Mouse (Mus musculus) gastrocnemius, adult 8-10 months (tissue): ENCODE data around the gene Gpha2. TPM values are rescaled to one million over a fixed set of nuclear protein-coding genes. Genes with fewer than 3 reads are reported as not detected.

ENCODE experiments used
- DNase-seq, 2 experiments: peaks; one replicate each; pipeline ENCODE4 v3.0.0; 2022; ENCODE audit warnings: low spot score in 2 of 2
- microRNA-seq: library from miRNA; unstranded; fragments of <30 nt; microRNA quantifications from one replicate; pipeline ENCODE4 v1.2.0, GENCODE M21; 2022
- total RNA-seq, 4 experiments: library from RNA; stranded (reverse); gene quantifications; 2 replicates each; pipeline ENCODE4 v1.2.4; 2022

Gene Gpha2
- total RNA-seq, 4 experiments from 2014 or later, result not detected

DNA sequence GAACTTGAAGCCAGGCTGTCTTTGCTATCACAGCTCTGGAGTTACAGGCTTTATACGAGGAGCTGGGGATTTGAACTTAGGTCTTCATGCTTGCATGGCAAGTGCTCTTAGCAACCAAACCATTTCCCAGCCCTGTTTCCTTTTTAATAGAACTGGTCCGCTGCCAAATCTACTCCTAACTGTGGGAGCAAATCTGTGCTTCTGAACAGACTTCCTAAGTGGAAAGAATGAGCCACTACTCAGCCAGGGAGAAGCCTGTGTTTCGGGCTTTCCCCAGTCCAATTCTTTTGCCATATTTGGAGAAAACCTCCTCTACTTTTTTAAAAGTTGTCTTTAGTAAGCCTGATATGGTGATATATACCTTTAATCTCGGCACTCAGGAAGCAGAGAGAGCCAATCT, 46.6 kb downstream of the Gpha2 start:
- no peak for DNase-seq

- DNase-seq, result no peak
These were observed 47.4 kb downstream of the Gpha2 start for GRCm38 (mm10) chr19:6273592-6273991.

DNA sequence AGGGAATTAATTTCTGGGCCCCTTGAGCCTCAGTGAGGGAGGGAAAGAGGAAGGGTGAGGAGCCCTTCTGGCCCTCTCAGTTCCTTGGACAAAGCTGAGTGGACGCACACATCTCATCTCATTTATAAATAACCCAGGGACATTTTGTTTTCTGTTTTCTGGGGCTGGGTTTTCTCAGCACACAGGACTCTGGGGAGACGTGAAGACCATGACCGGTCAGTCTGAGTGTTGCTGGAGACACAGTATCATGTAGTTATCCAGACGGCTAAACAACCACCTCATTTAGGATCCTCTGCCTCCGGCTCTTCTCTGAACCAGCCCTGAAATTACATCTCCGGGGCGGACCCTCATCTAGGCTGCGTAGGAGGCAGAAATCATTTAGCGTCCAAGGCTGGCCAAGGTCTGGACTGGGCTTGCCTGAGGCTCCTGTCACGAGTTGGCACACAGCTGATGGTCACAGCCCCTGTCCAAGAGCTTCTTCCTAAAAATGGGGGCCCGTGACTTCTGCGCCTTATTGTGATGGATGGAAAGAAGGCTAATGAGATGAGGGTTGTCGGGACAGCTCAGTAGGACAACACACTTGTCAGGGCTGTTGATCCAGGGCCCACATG, 47.9 kb downstream of the Gpha2 start:
- DNase-seq, result no peak

DNA sequence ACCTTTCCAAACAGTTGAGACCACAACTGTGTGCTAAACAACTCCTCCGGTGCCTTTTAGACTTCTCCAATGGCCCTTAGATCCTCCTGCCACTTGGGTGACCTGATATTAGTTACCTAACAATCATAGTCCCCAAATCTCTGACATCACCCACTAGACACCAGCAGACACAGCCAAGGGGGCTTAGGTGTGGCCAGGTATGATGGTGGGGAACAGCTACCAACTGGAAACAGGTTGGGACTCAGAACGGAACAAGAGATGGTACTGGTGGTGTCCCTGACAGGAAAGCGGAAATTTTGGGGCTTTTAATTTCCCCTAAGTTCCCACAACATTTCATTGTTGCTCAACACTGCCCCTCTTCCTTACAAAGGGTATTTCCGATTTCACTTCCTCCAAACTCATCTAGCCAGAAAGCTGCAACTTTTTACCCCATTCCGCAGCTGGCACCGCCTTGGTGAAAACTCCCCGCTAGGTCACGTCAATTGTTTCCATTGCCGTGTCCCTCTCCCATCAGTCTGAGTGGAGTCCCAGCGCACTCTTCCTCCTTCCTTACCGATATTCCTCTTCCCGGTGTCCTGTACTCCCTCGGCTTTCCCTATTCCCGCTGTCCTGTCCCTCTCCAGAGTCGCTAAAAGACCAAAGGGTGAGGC, 49.7 kb downstream of the Gpha2 start:
- no peak for DNase-seq

- DNase-seq, result peak; percentile 99
These were observed 50.5 kb downstream of the Gpha2 start, which contains the start of gene Ehd1 for GRCm38 (mm10) chr19:6276426-6277421. Ehd1 (plus strand) TSS chr19:6276725.

Small RNA genes within 50 kb of the gene (microRNA-seq; reads per million reads assigned to microRNA genes)
- gene Mir192 (25.8 reads per million, percentile 26 among the genes with 10 or more reads in this experiment), gene Mir194-2 (16.6 reads per million, percentile 14 among the genes with 10 or more reads in this experiment)

Other genes starting within 250 kb of the Gpha2 start
- gene Slc22a20, start 240.2 kb upstream of the Gpha2 start, total RNA-seq, result not detected
- 100 to 1,000 TPM in 1 of 4 experiments, 10 to 100 TPM in 3; 85.0 to 113 (median 89.0) TPM for gene Capn1, start 210.5 kb upstream of the Gpha2 start, total RNA-seq
- 10 to 100 TPM; 14.5 to 19.6 (median 18.7) TPM for gene Syvn1, start 179.8 kb upstream of the Gpha2 start, total RNA-seq
- 10 to 100 TPM; 21.2 to 23.0 (median 22.3) TPM for gene Mrpl49, start 168.6 kb upstream of the Gpha2 start, total RNA-seq
- gene Fau, start 168.5 kb upstream of the Gpha2 start, total RNA-seq, result 100 to 1,000 TPM; 428 to 532 (median 479) TPM
- 10 to 100 TPM; 10.2 to 11.3 (median 11.0) TPM for gene Znhit2, start 165.2 kb upstream of the Gpha2 start, total RNA-seq
- gene Tm7sf2, start 158.0 kb upstream of the Gpha2 start, total RNA-seq, result 1 to 10 TPM; 2.5 to 5.5 (median 4.0) TPM
- 10 to 100 TPM; 17.0 to 23.5 (median 20.4) TPM for gene Vps51, start 149.1 kb upstream of the Gpha2 start, total RNA-seq
- not detected for gene Tmem262, start 146.3 kb upstream of the Gpha2 start, total RNA-seq
- gene Gm28374, start 144.1 kb upstream of the Gpha2 start, total RNA-seq, result not detected
- gene Zfpl1, start 141.4 kb upstream of the Gpha2 start, total RNA-seq, result 10 to 100 TPM; 11.0 to 15.0 (median 11.7) TPM
- gene Cdca5, start 141.4 kb upstream of the Gpha2 start, total RNA-seq, result not detected
- gene AC131692.1, start 132.0 kb upstream of the Gpha2 start, total RNA-seq, result not detected
- gene Naaladl1, start 120.6 kb upstream of the Gpha2 start, total RNA-seq, result not detected
- gene Sac3d1, start 107.7 kb upstream of the Gpha2 start, total RNA-seq, result 10 to 100 TPM in 3 of 4 experiments, 1 to 10 TPM in 1; 8.8 to 11.4 (median 11.3) TPM
- 10 to 100 TPM in 2 of 4 experiments, 1 to 10 TPM in 2; 8.0 to 10.9 (median 9.7) TPM for gene Snx15, start 98.1 kb upstream of the Gpha2 start, total RNA-seq
- gene Batf2, start 85.4 kb upstream of the Gpha2 start, total RNA-seq, result under 1 TPM; 0.24 to 0.44 (median 0.41) TPM
- gene Arl2, start 84.8 kb upstream of the Gpha2 start, total RNA-seq, result 10 to 100 TPM; 68.5 to 81.8 (median 69.9) TPM
- gene Majin, start 42.0 kb upstream of the Gpha2 start, total RNA-seq, result not detected
- 10 to 100 TPM; 34.2 to 39.2 (median 36.4) TPM for gene Ppp2r5b, start 9.5 kb downstream of the Gpha2 start, total RNA-seq
- gene Atg2a, start 15.3 kb downstream of the Gpha2 start, total RNA-seq, result 10 to 100 TPM; 16.5 to 18.9 (median 18.6) TPM
- 10 to 100 TPM; 24.1 to 29.2 (median 26.5) TPM for gene Ehd1, start 50.3 kb downstream of the Gpha2 start, total RNA-seq
- gene Cdc42bpg, start 80.1 kb downstream of the Gpha2 start, total RNA-seq, result 10 to 100 TPM in 1 of 4 experiments, 1 to 10 TPM in 3; 7.6 to 11.5 (median 8.5) TPM
- 1 to 10 TPM; 5.3 to 7.9 (median 6.3) TPM for gene Men1, start 108.6 kb downstream of the Gpha2 start, total RNA-seq
- gene Map4k2, start 114.8 kb downstream of the Gpha2 start, total RNA-seq, result 10 to 100 TPM in 1 of 4 experiments, 1 to 10 TPM in 3; 6.9 to 10.7 (median 8.0) TPM
- 10 to 100 TPM; 69.0 to 88.0 (median 73.8) TPM for gene Sf1, start 137.3 kb downstream of the Gpha2 start, total RNA-seq
- gene Pygm, start 158.0 kb downstream of the Gpha2 start, total RNA-seq, result 1,000 to 10,000 TPM; 8,302 to 9,332 (median 8,668) TPM
- 10 to 100 TPM in 2 of 4 experiments, 1 to 10 TPM in 2; 7.4 to 19.6 (median 11.1) TPM for gene Rasgrp2, start 173.0 kb downstream of the Gpha2 start, total RNA-seq
- 1 to 10 TPM in 2 of 4 experiments, under 1 TPM in 2; 0.31 to 1.8 (median 1.0) TPM for gene Nrxn2, start 192.4 kb downstream of the Gpha2 start, total RNA-seq